Mouse (Mus musculus) MEL (cell line): ENCODE data around the gene Spdye4a.
"Not testable (repeated sequence)": the region's sequence is repeated elsewhere in the genome, so short reads cannot be mapped to it uniquely, and the experiment has no call there.

Experiments used
- CTCF ChIP-seq, 3 experiments: IDR thresholded peaks in 2 of 3; conservative IDR thresholded peaks in 1 of 3; 2 replicates each; pipeline ENCODE4 v1.5.1; 2011 to 2012; ENCODE audit warnings: low read length in 3 of 3, low read depth in 2 of 3, mild to moderate bottlenecking in 2 of 3, improper control_type of control experiment in 1 of 3, inconsistent platforms in 1 of 3, mixed read lengths in 1 of 3, moderate library complexity in 1 of 3; ENCODE audit not compliant: control insufficient read depth in 1 of 3, insufficient read depth in 1 of 3, poor library complexity in 1 of 3, severe bottlenecking in 1 of 3
- EP300 ChIP-seq, 2 experiments: IDR thresholded peaks; 2 replicates each; pipeline ENCODE4 v1.6.1; 2011; ENCODE audit warnings: improper control_type of control experiment in 2 of 2, low read length in 2 of 2, low read depth in 1 of 2, mild to moderate bottlenecking in 1 of 2

- TF ChIP-seq CTCF (IDR thresholded peaks at IDR 0.05 in 2 of 3, conservative IDR thresholded peaks at IDR 0.05 in 1 of 3; ENCODE audit: control insufficient read depth in 1 of 3, insufficient read depth in 1 of 3, low read depth in 2 of 3, low read length in 3 of 3, poor library complexity in 1 of 3, severe bottlenecking in 1 of 3); EP300 (IDR thresholded peaks at IDR 0.05; ENCODE audit: low read depth in 1 of 2, low read length in 2 of 2): not testable (repeated sequence)
These were observed 31.9 kb downstream of the Spdye4a start for GRCm38 (mm10) chr5:143194747-143195146.
